Mouse (Mus musculus) ES-E14 (cell line): Measurements from ENCODE around the gene Ralgds.

Experiments used
- CHD2 ChIP-seq: IDR thresholded peaks from 2 replicates; pipeline ENCODE4 v1.6.1; 2014; ENCODE audit warnings: mild to moderate bottlenecking, low read depth, low read length, inconsistent platforms
- HCFC1 ChIP-seq: IDR thresholded peaks from 2 replicates; pipeline ENCODE4 v1.6.1; 2012; ENCODE audit warnings: low read length, inconsistent platforms, borderline replicate concordance; ENCODE audit not compliant: insufficient read depth
- MAFK ChIP-seq: IDR thresholded peaks from 2 replicates; pipeline ENCODE4 v1.6.1; 2014; ENCODE audit warnings: mild to moderate bottlenecking, low read depth, low read length, inconsistent platforms; ENCODE audit not compliant: insufficient read depth
- ZC3H11A ChIP-seq: IDR thresholded peaks from 2 replicates; pipeline ENCODE4 v1.6.1; 2012; ENCODE audit warnings: low read depth, mild to moderate bottlenecking, inconsistent platforms, low read length, borderline replicate concordance
- ZNF384 ChIP-seq: IDR thresholded peaks from 2 replicates; pipeline ENCODE4 v1.6.1; 2012; ENCODE audit warnings: low read depth, low read length, inconsistent platforms

DNA sequence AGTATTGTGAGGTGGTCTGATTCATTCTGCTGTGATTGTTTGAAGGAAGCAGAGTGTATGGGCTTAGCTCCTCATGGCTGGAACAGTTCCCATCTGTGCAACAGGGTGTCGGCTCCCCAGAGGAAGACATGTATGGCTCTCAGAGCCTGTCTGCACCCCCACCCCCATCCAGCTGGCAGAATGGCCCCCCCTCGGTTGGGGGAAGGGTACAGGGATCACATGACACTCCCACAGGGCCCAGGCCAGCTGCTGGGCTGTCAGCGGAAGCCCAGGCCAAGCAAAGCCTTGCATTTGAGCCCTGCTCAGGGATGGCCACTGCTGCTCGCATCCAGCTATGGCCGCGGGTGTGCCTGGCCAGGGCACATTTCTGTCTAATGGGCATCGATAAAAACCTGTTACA is 26.3 kb downstream of the Ralgds start:
- TF ChIP-seq HCFC1 (no peak), CHD2 (no peak), ZC3H11A (no peak), ZNF384 (no peak), MAFK (no peak)
